8 mouse cellular contexts compared by ENCODE assay signal in genomic region chr15:31568581-31568996, GRCm38 (mm10). TPM values are rescaled to one million over a fixed set of nuclear protein-coding genes. Genes with fewer than 3 reads are reported as not detected.
DNase-seq lines count a peak whose midpoint lies in the region; ATAC-seq and TF ChIP-seq lines count a peak whose summit lies in the region.

No protein-coding gene starts in this region.

- TF ChIP-seq CTCF in lung, adult 2 months (IDR thresholded peaks at IDR 0.05; ENCODE audit: insufficient read depth, low read length): no peak

- H3K4me1 ChIP-seq in hindbrain, embryonic 11.5 days (replicated peaks; ENCODE audit: control insufficient read depth, insufficient read depth, low read length): 0 out of 2 replicates have a peak, but pooled peaks cover 2% of the 10 kb centered on the region
- H3K4me1 ChIP-seq in hindbrain, embryonic 12.5 days: peaks cover 9% of the 10 kb centered on the region
- peaks cover 6% of the 10 kb centered on the region for H3K4me1 ChIP-seq in lung, adult 2 months (ENCODE audit: control insufficient read depth, insufficient read depth, low read length)

- 19% methylated on average over 12 of the region's 12 CpGs for WGBS in hindbrain, embryonic 11.5 days
- WGBS in hindbrain, embryonic 12.5 days: 24% methylated on average over 12 of the region's 12 CpGs
- 16% methylated on average over 12 of the region's 12 CpGs for WGBS in lung, adult 2 months

- H3K9ac ChIP-seq in hindbrain, embryonic 11.5 days (ENCODE audit: low read depth, low read length): no peak overlapping the region
- H3K9ac ChIP-seq in hindbrain, embryonic 12.5 days: no peak overlapping the region

- DNase-seq in hindbrain, embryonic 11.5 days (ENCODE audit: low spot score): no peak
- peak; percentile 64 to 69 for DNase-seq in heart, adult 18-20 months
- DNase-seq in kidney, adult 8-10 months: peak; percentile 83 to 87
- peak; percentile 38 for DNase-seq in lung, adult 2 months
- DNase-seq in testis, postnatal 14 days (ENCODE audit: low spot score): peak; percentile 27
- DNase-seq in thymus, postnatal 14 days: no peak
- DNase-seq in left cerebral cortex, adult 8-10 months (ENCODE audit: low spot score in 2 of 2): no peak

- no peaks in the 10 kb centered on the region for H3K27me3 ChIP-seq in hindbrain, embryonic 11.5 days (ENCODE audit: control insufficient read depth, insufficient read depth, low read length)
- no peaks in the 10 kb centered on the region for H3K27me3 ChIP-seq in hindbrain, embryonic 12.5 days

- H3K36me3 ChIP-seq in hindbrain, embryonic 11.5 days (ENCODE audit: control insufficient read depth, insufficient read depth, low read length): no peaks in the 10 kb centered on the region
- no peaks in the 10 kb centered on the region for H3K36me3 ChIP-seq in hindbrain, embryonic 12.5 days

- no peak overlapping the region for H3K4me3 ChIP-seq in hindbrain, embryonic 11.5 days (ENCODE audit: low read depth, low read length)
- no peak overlapping the region for H3K4me3 ChIP-seq in hindbrain, embryonic 12.5 days
- H3K4me3 ChIP-seq in lung, adult 2 months (replicated peaks; ENCODE audit: extremely low read depth, low read depth, low read length): peak overlapping the region; percentile 63

- H3K4me2 ChIP-seq in hindbrain, embryonic 11.5 days (replicated peaks; ENCODE audit: low read depth, low read length): no peak overlapping the region
- H3K4me2 ChIP-seq in hindbrain, embryonic 12.5 days (replicated peaks): no peak overlapping the region; the same call in 1 of the 2 replicates

- H3K27ac ChIP-seq in hindbrain, embryonic 11.5 days (ENCODE audit: low read depth, low read length): no peak overlapping the region
- no peak overlapping the region for H3K27ac ChIP-seq in hindbrain, embryonic 12.5 days

- no peaks in the 10 kb centered on the region for H3K9me3 ChIP-seq in hindbrain, embryonic 11.5 days (ENCODE audit: control insufficient read depth, low read length)
- H3K9me3 ChIP-seq in hindbrain, embryonic 12.5 days (replicated peaks): no peaks in the 10 kb centered on the region

- TF ChIP-seq POLR2A in lung, adult 2 months (IDR thresholded peaks at IDR 0.05; ENCODE audit: borderline replicate concordance, extremely low read depth, low read depth, low read length): peak; percentile 42; the same call in 1 of the 2 replicates

- peak; percentile 45; the same call in 1 of the 2 replicates for ATAC-seq in hindbrain, embryonic 11.5 days (ENCODE audit: low FRiP score)
- no peak for ATAC-seq in hindbrain, embryonic 12.5 days (ENCODE audit: low FRiP score)

RNA-seq across cellular contexts. Expression of gene Cmbl, which starts 3.4 kb away (rescaled TPM):
- polyA plus RNA-seq in hindbrain, embryonic 11.5 days (2014; fragmentation: Nextera tagmentation; extraction: Ambion mirVana): 0.64 and 1.3 TPM in 2 replicates
- 2.7 and 2.8 TPM in 2 replicates for polyA plus RNA-seq in hindbrain, embryonic 12.5 days (2016; fragmentation: Nextera tagmentation; extraction: Ambion mirVana)
- 10 to 100 TPM; 33.7 to 35.8 TPM for total RNA-seq in heart, adult 18-20 months (2021)
- polyA plus RNA-seq in lung, adult 2 months (2012; rRNA removed): 20.6 and 34.1 TPM in 2 replicates
- total RNA-seq in left cerebral cortex, adult 8-10 months (2022): 10 to 100 TPM; 17.9 to 22.7 (median 20.8) TPM

RNA-seq across cellular contexts. Expression of gene Cct5, which starts 33.0 kb away (rescaled TPM):
- 721 and 746 TPM in 2 replicates for polyA plus RNA-seq in hindbrain, embryonic 11.5 days (2014; fragmentation: Nextera tagmentation; extraction: Ambion mirVana)
- 539 and 546 TPM in 2 replicates for polyA plus RNA-seq in hindbrain, embryonic 12.5 days (2016; fragmentation: Nextera tagmentation; extraction: Ambion mirVana)
- 100 to 1,000 TPM; 142 to 150 TPM for total RNA-seq in heart, adult 18-20 months (2021)
- 50.0 and 75.7 TPM in 2 replicates for polyA plus RNA-seq in lung, adult 2 months (2012; rRNA removed)
- total RNA-seq in left cerebral cortex, adult 8-10 months (2022): 100 to 1,000 TPM; 154 to 187 (median 183) TPM

RNA-seq across cellular contexts. Expression of gene Fam173b, which starts 33.1 kb away (rescaled TPM):
- 14.7 and 15.6 TPM in 2 replicates for polyA plus RNA-seq in hindbrain, embryonic 11.5 days (2014; fragmentation: Nextera tagmentation; extraction: Ambion mirVana)
- 12.3 and 12.4 TPM in 2 replicates for polyA plus RNA-seq in hindbrain, embryonic 12.5 days (2016; fragmentation: Nextera tagmentation; extraction: Ambion mirVana)
- 10 to 100 TPM; 20.5 to 22.8 TPM for total RNA-seq in heart, adult 18-20 months (2021)
- polyA plus RNA-seq in lung, adult 2 months (2012; rRNA removed): 5.5 and 9.3 TPM in 2 replicates
- 10 to 100 TPM; 10.4 to 11.4 (median 10.8) TPM for total RNA-seq in left cerebral cortex, adult 8-10 months (2022)

RNA-seq across cellular contexts. Expression of gene March6, which starts 37.7 kb away (rescaled TPM):
- 46.3 and 49.2 TPM in 2 replicates for polyA plus RNA-seq in hindbrain, embryonic 11.5 days (2014; fragmentation: Nextera tagmentation; extraction: Ambion mirVana)
- polyA plus RNA-seq in hindbrain, embryonic 12.5 days (2016; fragmentation: Nextera tagmentation; extraction: Ambion mirVana): 67.5 and 70.9 TPM in 2 replicates
- total RNA-seq in heart, adult 18-20 months (2021): 100 to 1,000 TPM; 114 to 116 TPM
- 14.2 and 23.8 TPM in 2 replicates for polyA plus RNA-seq in lung, adult 2 months (2012; rRNA removed)
- total RNA-seq in left cerebral cortex, adult 8-10 months (2022): 100 to 1,000 TPM; 181 to 200 (median 192) TPM

Comparison
In these comparisons a context has a peak if more than half of its experiments do, and no peak if none do; other contexts are left out.
1. DNase-seq: peak in heart, adult 18-20 months (2 of 2), kidney, adult 8-10 months (2 of 2), lung, adult 2 months (single experiment) and testis, postnatal 14 days (single experiment); none in hindbrain, embryonic 11.5 days (single experiment), thymus, postnatal 14 days (single experiment) and left cerebral cortex, adult 8-10 months (0 of 2).